Mouse (Mus musculus): ENCODE measurements around the gene Pik3ca.

DNA sequence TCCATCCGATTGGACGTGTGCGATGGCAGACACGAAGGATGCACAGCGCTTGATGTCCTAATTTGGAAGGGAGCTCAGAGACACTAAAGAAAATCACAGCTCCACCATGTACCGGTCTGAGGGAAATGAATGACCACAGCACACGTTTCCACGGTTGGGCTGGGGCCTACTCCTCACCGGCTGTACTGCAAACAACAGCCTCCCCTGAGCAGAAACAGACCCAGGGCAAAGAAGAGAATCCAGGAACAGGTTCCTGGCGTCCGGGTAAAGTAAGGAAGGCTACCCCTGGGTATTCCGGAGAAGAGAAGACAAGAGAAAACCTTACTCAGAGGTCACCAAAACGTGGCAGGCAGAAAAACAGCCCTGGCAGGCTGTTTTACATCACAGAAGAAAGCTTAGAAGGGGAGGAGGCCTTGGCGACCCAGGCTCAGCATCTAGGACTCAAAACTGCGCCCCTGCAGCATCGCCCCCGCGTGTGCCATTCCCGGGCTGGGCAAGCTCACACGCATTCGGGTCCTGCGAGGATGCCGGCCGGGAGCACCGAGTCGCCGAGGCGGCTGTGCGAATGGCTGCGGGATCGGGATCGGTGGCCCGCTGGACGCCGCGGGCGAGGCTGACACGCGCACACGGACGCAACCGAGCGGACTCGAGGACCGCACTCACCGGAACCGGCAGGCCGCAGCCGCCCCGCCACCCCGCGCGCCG, 32.5 kb upstream of the Pik3ca start:
- no peak for TF ChIP-seq CTCF (IDR thresholded peaks at IDR 0.05; ENCODE audit: low read depth, low read length)
- TF ChIP-seq EP300 (IDR thresholded peaks at IDR 0.05; ENCODE audit: insufficient read depth, low read depth, low read length) = no peak
- no peak for TF ChIP-seq POLR2A (IDR thresholded peaks at IDR 0.05; ENCODE audit: insufficient read depth, low read length)
